Mouse (Mus musculus) liver, embryonic 15.5 days (tissue): ENCODE results near the gene Rrnad1. TPM values are rescaled to one million over a fixed set of nuclear protein-coding genes. Genes with fewer than 3 reads are reported as not detected.
A peak's percentile ranks its signal among the peaks of the same experiment; 100 is the strongest.

Experiments
- ATAC-seq: fragments of 200-750 bp; cut with Nextera tagmentation; 2 replicates; pipeline ENCODE4 v1.8.0; 2017; ENCODE audit warnings: moderate number of reproducible peaks, mild to moderate bottlenecking, moderate library complexity; ENCODE audit not compliant: insufficient read depth
- H3K27ac ChIP-seq: fragments of 300-500 bp; sonication (generic); replicated peaks from 2 replicates; pipeline ENCODE4 v1.5.1; 2015; ENCODE audit warnings: mild to moderate bottlenecking, inconsistent platforms
- H3K27me3 ChIP-seq: fragments of 300-500 bp; sonication (generic); 2 replicates; pipeline ENCODE4 v1.6.1; 2015; ENCODE audit warnings: mild to moderate bottlenecking, inconsistent platforms
- H3K36me3 ChIP-seq: fragments of 300-500 bp; sonication (generic); replicated peaks from 2 replicates; pipeline ENCODE4 v1.6.1; 2015; ENCODE audit warnings: moderate library complexity, mild to moderate bottlenecking, inconsistent platforms
- H3K4me1 ChIP-seq: fragments of 300-500 bp; sonication (generic); replicated peaks from 2 replicates; pipeline ENCODE4 v1.6.1; 2015; ENCODE audit warnings: inconsistent platforms
- H3K4me2 ChIP-seq: fragments of 300-500 bp; sonication (generic); 2 replicates; pipeline ENCODE4 v1.6.1; 2015; ENCODE audit warnings: moderate library complexity, mild to moderate bottlenecking, inconsistent platforms
- H3K4me3 ChIP-seq: fragments of 300-500 bp; sonication (generic); replicated peaks from 2 replicates; pipeline ENCODE4 v1.5.1; 2015; ENCODE audit warnings: mild to moderate bottlenecking, inconsistent platforms
- H3K9ac ChIP-seq: fragments of 300-500 bp; sonication (generic); 2 replicates; pipeline ENCODE4 v1.6.1; 2015; ENCODE audit warnings: moderate library complexity, mild to moderate bottlenecking, inconsistent platforms
- H3K9me3 ChIP-seq: fragments of 300-500 bp; sonication (generic); replicated peaks from 2 replicates; pipeline ENCODE4 v1.6.1; 2016; ENCODE audit warnings: inconsistent platforms
- WGBS: fragments of 180-500 bp; shearing (Covaris S2); methylation state at CpG from one replicate; pipeline ENCODE4 v1.1.7; 2015; ENCODE audit warnings: mixed read lengths; ENCODE audit not compliant: insufficient replicate concordance; 5-methylcytosine and 5-hydroxymethylcytosine counted together
- polyA plus RNA-seq: library from polyadenylated mRNA; unstranded; fragments of >200 nt; fragmentation: Nextera tagmentation; extraction: Ambion mirVana; gene quantifications from 2 replicates; pipeline ENCODE4 v1.2.1, GENCODE M21; 2015

Rrnad1 gene
- polyA plus RNA-seq: 5.6 and 6.3 TPM in 2 replicates

DNA sequence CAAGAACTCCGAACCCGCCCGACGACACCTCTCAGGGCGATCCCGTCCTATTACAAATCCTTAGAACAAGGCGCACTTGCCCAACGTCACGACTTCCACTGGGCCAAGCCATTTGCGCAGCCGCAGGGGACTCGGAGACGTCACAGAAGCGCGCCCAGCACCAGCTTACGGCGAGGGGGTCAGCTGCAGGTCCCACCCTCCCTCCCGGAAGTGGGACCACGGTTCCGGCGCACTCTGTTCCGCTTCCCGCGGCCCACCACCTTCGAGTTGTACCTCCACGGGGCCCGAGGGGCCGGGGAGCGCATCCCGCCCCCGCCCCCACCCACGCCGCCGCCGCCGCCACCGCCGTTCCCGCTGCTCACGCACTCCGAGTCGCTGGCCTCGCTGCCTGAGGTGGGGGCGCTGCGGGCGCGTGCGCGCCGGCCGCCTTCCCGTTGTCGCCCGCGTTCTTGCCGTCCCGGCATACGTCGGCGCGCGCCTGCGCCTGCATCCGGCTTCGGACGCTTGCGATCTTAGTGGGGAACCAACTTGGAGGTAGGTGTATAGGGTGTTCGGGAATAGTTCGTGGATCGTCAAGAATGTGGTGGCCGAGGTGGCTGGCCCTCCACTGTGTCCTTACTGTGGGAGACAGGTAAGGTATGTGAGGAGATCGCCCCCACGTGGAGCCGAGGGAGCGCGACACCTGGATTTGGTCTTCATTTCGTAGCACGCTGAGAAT, at the start of gene Rrnad1, which contains the start of gene Isg20l2:
Gene Rrnad1 (minus strand): TSS at position 640 of the 718 bp plus-strand sequence.
Gene Isg20l2 (plus strand): TSS at position 237 of the 718 bp plus-strand sequence.
- peak; percentile 92 for ATAC-seq
- Histone ChIP-seq H3K27me3 (no peaks in the 10 kb centered on the region), H3K27ac (peak within 1 kb of the TSS; percentile 89), H3K4me2 (peak within 1 kb of the TSS; percentile 87), H3K4me1 (peaks cover 48% of the 10 kb centered on the region), H3K4me3 (peak within 1 kb of the TSS; percentile 86), H3K9ac (peak within 1 kb of the TSS; percentile 79), H3K9me3 (no peaks in the 10 kb centered on the region), H3K36me3 (peaks cover 63% of the 10 kb centered on the region)
- WGBS: under 1% methylated on average over 78 of the region's 78 CpGs

DNA sequence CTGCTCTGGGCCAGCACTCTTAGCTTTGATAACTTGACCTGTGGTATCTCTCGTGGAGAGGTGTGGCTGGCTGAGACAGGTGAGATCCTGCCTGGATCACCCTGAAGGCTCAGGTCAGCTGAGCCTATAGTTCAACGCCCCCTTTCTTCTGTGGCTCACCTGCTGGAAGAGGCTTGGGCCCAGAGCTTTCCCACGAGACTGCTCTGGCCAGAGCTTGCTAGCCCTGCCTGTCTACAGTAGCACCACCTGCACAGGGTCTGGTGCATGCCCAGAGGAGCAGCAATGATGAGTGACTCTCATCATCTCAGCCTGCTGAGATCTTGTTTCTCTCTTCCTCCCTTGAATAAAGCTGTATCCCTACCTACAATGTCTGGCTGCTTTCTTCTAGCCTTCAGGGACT, 49.6 kb upstream of the Rrnad1 start:
- H3K9ac ChIP-seq: no peak overlapping the region
- H3K9me3 ChIP-seq: no peaks in the 10 kb centered on the region
- no peaks in the 10 kb centered on the region for H3K36me3 ChIP-seq
- no peak for ATAC-seq
- peaks cover 25% of the 10 kb centered on the region for H3K4me1 ChIP-seq
- H3K4me3 ChIP-seq: no peak overlapping the region
- 44% methylated on average over 3 of the region's 3 CpGs for WGBS
- H3K27me3 ChIP-seq: peaks cover 48% of the 10 kb centered on the region
- H3K4me2 ChIP-seq: no peak overlapping the region
- no peak overlapping the region for H3K27ac ChIP-seq

DNA sequence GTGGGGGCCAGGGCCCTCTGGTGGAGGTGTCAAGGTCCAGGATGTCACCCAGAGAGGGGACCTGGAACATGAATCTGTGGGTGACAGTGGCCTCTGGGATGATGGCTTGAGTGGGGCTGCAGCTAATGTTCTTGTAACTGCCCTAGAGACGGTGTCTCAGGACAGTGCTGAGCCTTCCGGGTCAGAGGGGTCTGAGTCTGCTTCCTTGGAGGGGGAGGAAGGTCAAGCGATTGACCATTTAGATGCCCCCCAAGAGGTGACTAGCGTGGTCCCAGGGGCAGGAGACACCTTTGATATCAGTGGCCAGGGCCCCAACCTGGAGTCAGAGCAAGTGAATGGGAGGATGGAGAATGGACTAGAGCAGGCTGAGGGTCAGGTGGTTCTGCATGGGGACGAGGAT, 49.0 kb upstream of the Rrnad1 start:
- Histone ChIP-seq H3K27ac (no peak overlapping the region), H3K9me3 (no peaks in the 10 kb centered on the region), H3K4me2 (no peak overlapping the region), H3K9ac (no peak overlapping the region), H3K4me1 (peaks cover 25% of the 10 kb centered on the region), H3K27me3 (peaks cover 50% of the 10 kb centered on the region), H3K36me3 (no peaks in the 10 kb centered on the region), H3K4me3 (no peak overlapping the region)
- ATAC-seq: no peak
- WGBS: 71% methylated on average over 5 of the region's 5 CpGs

DNA sequence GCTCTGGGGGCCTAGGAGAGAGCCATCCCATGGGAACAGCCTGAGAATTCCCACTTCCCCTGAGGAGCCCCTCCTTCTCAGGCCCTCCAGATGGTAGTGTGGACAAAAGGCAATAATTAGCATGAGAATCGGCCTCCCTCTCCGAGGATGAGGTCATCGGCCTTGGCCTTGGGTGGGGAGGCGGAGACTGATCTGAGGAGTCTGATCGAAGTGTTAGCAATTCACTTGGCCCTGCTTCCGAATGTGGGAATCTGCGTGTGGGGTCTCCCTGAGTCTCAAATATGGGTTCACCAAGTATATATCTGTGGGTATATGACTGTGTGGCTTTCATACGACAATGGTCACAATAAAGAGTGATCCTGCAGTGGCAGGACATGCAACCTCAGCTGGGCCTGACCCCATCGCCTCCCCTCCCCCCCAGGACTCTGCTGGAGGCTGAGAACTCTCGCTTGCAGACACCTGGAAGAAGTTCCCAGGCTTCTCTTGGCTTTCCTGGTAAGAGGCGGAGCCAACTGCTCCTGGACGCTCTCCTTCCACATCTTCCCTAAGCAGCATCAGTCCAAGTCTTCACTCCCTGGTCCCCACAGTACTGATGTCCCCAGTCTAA, 44.0 kb upstream of the Rrnad1 start:
- WGBS: 54% methylated on average over 12 of the region's 12 CpGs
- Histone ChIP-seq H3K4me3 (no peak overlapping the region), H3K36me3 (no peaks in the 10 kb centered on the region), H3K4me1 (peaks cover 15% of the 10 kb centered on the region), H3K4me2 (no peak overlapping the region), H3K27ac (no peak overlapping the region), H3K9ac (no peak overlapping the region), H3K27me3 (peaks cover 92% of the 10 kb centered on the region), H3K9me3 (no peaks in the 10 kb centered on the region)
- no peak for ATAC-seq

DNA sequence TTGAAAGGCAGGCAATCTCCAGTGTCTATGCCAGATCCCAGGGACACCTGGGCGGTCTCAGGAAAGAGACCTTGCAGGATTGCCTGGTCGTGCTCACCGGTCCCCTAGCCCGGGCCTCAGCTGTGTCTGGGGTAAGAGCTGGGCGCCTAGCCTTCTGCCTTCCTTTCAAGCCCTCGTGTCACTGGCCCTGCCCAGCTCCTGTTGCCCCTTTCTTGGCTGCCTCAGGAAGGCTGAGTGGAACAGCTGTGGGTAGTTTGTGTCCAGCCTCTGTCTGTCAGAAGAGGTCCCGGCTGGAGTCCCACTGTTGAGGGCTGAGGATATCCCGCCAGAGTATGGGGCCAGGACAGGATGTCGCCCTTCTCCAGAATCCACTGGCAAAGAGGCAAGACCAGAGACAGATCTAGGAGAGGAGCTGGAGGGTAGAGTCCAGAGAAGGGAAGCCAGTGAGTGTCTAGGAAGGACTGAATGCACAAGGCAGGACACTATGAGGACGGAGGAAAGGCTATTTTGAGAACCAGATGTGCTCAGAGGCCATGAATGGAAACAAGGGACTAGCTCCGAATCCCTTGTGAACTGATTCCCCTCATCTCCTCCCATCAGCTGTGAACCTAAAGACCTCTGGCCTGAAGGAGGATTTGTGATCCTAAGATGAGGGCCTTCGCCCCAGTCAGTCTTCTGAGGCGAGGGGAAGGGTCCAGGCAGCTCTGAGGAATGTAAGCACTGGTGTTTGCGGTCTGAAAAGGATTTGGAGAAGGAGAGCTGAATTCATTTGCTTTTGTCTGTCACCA, 43.3 kb upstream of the Rrnad1 start:
- peaks cover 15% of the 10 kb centered on the region for H3K4me1 ChIP-seq
- H3K9me3 ChIP-seq: no peaks in the 10 kb centered on the region
- H3K4me2 ChIP-seq: peak overlapping the region; percentile 2; the same call in 1 of the 2 replicates
- ATAC-seq: no peak
- no peak overlapping the region for H3K27ac ChIP-seq
- H3K4me3 ChIP-seq: no peak overlapping the region
- peaks cover 94% of the 10 kb centered on the region for H3K27me3 ChIP-seq
- H3K36me3 ChIP-seq: no peaks in the 10 kb centered on the region
- 59% methylated on average over 14 of the region's 14 CpGs for WGBS
- H3K9ac ChIP-seq: no peak overlapping the region

DNA sequence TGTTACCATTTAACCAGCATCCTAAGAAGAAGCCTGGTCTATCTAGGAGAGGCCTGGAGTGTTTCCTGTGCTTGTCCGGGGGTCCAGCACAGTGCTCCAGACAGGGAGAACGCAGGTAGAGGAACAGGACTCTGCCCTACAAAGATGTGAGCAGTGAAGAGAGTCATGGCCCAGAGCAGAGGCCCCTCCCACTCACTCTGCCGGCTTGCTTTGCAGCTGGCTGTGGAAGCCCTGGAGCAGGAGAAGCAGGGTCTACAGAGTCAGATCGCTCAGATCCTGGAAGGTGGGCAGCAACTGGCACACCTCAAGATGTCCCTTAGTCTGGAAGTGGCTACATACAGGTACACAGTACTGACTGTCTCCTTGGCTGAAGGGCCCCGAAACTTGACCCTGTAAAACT, 42.3 kb upstream of the Rrnad1 start:
- peak overlapping the region; percentile 50; the same call in 1 of the 2 replicates for H3K4me2 ChIP-seq
- H3K4me3 ChIP-seq: peak overlapping the region; percentile 41
- no peak overlapping the region for H3K9ac ChIP-seq
- H3K27me3 ChIP-seq: peaks cover 95% of the 10 kb centered on the region
- WGBS: 23% methylated on average over 5 of the region's 5 CpGs
- H3K4me1 ChIP-seq: peaks cover 15% of the 10 kb centered on the region
- ATAC-seq: no peak
- no peaks in the 10 kb centered on the region for H3K9me3 ChIP-seq
- no peak overlapping the region for H3K27ac ChIP-seq
- no peaks in the 10 kb centered on the region for H3K36me3 ChIP-seq

DNA sequence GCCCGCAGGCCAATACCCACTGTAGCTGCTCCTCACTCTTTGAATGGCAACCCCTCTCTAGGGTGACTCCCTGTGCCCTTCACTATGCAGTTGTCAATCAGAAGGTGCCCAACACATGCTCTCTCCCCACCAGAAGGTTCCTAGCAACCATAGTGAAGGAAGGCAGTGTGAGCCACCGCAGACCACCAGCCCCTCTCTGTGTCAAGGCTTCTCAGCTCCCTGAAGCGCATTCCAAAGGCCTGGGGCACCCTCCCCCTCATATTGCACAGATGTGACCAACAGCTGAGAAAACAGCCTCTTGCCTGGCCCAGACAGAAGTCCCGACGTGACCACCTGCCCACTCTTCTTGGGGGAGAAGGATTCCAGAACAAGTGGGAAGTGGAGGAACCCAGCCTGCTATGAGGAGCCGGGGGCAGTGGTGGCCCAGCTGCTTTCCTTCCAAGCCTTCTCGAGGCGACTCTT, 41.7 kb upstream of the Rrnad1 start:
- Histone ChIP-seq H3K36me3 (no peaks in the 10 kb centered on the region), H3K9me3 (no peaks in the 10 kb centered on the region), H3K27me3 (peaks cover 94% of the 10 kb centered on the region), H3K27ac (no peak overlapping the region), H3K4me1 (peaks cover 15% of the 10 kb centered on the region), H3K4me3 (peak overlapping the region; percentile 41), H3K4me2 (peak overlapping the region; percentile 50), H3K9ac (0 out of 2 replicates have a peak overlapping the region, but pooled peaks have one; percentile 1)
- WGBS: 38% methylated on average over 8 of the region's 8 CpGs
- ATAC-seq: no peak

DNA sequence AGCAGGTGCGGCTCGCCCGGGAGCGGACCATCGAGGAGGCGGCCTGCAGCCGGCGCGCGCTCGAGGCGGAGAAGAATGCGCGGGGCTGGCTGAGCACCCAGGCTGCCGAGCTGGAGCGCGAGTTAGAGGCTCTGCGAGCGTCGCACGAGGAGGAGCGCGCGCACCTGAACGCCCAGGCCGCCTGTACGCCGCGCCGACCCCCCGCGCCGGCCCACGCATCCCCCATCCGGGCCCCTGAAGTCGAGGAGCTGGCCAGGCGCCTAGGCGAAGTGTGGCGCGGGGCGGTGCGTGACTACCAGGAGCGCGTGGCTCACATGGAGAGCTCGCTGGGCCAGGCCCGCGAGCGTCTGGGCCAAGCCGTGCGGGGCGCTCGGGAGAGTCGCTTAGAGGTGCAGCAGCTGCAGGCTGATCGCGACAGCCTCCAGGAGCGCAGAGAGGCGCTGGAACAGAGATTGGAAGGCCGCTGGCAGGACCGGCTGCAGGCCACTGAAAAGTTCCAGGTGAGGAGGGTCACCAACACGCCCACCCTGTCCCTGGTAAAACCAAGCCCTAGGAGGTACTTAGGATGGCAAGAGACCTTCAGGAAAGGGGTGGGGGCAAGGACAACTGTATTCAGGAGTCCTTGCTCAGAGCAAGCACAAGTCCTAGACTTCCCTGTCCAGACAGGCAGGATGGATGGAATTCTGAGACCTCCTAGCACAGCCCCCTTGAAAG, 41.1 kb upstream of the Rrnad1 start:
- ATAC-seq: no peak
- Histone ChIP-seq H3K4me1 (peaks cover 15% of the 10 kb centered on the region), H3K27me3 (peaks cover 88% of the 10 kb centered on the region), H3K9ac (0 out of 2 replicates have a peak overlapping the region, but pooled peaks have one; percentile 1), H3K4me3 (peak overlapping the region; percentile 41), H3K27ac (no peak overlapping the region), H3K9me3 (no peaks in the 10 kb centered on the region), H3K36me3 (no peaks in the 10 kb centered on the region), H3K4me2 (peak overlapping the region; percentile 50)
- 1% methylated on average over 60 of the region's 60 CpGs for WGBS

DNA sequence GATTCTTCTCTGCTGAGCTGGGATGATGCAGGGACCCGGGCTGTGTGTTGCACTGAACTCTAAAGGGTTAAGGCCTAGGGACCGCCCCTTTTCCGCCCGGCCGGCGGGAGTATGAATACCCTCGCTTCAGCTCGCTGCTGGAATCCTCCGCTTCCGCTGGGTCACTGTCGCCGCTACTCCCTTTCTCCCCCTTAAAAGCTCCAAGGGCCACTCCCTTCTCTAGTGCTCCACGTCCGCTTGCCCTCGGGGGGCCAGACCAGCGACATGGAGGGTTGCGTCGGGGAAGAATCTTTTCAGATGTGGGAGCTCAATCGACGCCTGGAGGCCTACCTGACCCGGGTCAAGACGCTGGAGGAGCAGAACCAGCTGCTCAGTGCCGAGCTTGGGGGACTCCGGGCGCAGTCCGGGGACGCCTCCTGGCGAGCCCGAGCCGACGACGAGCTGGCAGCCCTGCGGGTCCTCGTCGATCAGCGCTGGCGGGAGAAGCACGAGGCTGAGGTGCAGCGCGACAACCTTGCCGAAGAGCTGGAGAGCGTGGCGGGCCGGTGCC, 40.5 kb upstream of the Rrnad1 start, which contains the start of gene Nes:
Gene Nes (plus strand): TSS at position 140 of the 550 bp plus-strand sequence.
- Histone ChIP-seq H3K4me2 (peak within 1 kb of the TSS; percentile 50), H3K9me3 (no peaks in the 10 kb centered on the region), H3K4me3 (peak within 1 kb of the TSS; percentile 41), H3K36me3 (no peaks in the 10 kb centered on the region), H3K27ac (no peak within 1 kb of the TSS), H3K4me1 (peaks cover 15% of the 10 kb centered on the region), H3K27me3 (peaks cover 82% of the 10 kb centered on the region), H3K9ac (0 out of 2 replicates have a peak within 1 kb of the TSS, but pooled peaks have one; percentile 1)
- 1% methylated on average over 44 of the region's 44 CpGs for WGBS
- ATAC-seq: no peak
